Mouse (Mus musculus): ENCODE data around the gene Cwc22.
A peak's percentile ranks its signal among the peaks of the same experiment; 100 is the strongest.

- TF ChIP-seq GATA1 (IDR thresholded peaks at IDR 0.05; ENCODE audit: low read length) (0 out of 2 replicates have a peak, but pooled peaks have one; percentile 7), TAL1 (IDR thresholded peaks at IDR 0.05; ENCODE audit: low read length) (no peak; the same call in 2 of the 3 replicates)
Measured at GRCm38 (mm10) chr2:77925997-77926396, 20.2 kb downstream of the Cwc22 start.

Measured in erythroblast, embryonic 14.5 days (primary cell).